Comparison of ENCODE assay signal across 8 mouse cellular contexts in the genomic region with DNA sequence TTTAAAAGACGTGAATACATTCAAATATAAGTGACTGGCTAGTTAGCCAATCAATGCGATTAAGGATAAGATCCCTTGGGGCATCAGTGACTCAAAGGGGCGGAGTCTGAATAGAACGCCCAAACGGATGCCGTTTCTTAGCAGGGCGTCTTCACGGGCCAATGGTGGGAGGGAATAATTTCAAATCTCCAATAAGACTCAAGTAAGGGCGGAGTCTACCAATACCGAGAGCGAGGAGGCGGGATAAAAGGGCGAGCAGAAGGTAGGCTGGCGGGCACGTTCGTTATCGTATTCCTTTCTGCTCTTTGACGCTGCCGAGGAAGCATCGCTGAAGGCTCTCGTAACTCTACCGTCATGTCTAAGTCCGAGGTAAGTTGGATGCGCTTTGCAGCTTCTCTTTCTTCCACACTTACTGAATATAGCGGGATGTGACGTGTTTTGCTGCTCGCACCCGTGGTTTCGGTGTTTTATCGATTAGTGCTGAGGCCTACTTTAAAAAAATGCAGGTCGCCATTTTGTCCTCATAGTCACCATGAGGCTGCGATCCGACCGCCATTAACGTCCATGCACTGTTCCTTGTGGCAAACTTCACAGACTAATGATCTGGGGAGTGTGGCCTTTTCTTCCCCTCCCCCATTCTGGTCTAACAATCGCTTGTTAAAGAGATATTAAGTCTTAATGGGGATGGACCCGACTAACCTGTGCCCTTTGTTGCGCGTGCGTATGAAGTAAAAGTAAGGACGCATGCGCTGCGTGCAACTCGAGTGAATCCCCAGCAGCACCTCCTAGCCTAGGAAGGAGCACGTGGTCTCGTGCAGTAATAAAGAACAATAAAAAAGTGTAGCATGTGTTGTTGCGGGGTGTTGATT. TPM values are rescaled to one million over a fixed set of nuclear protein-coding genes. Genes with fewer than 3 reads are reported as not detected.
A peak's percentile ranks its signal among the peaks of the same experiment; 100 is the strongest.
DNase-seq lines count a peak whose midpoint lies in the region; ATAC-seq and TF ChIP-seq lines count a peak whose summit lies in the region.

A gene (plus strand): TSS at position 273 of the 869 bp plus-strand sequence.

- peak; percentile 60 for TF ChIP-seq POLR2A in olfactory bulb, adult 2 months (IDR thresholded peaks at IDR 0.05; ENCODE audit: insufficient read depth, low read depth, low read length)

- H3K36me3 ChIP-seq in G1E (replicated peaks), result peaks cover 56% of the 10 kb centered on the region
- H3K36me3 ChIP-seq in forebrain, embryonic 16.5 days (ENCODE audit: control insufficient read depth, insufficient read depth), result peaks cover 20% of the 10 kb centered on the region
- H3K36me3 ChIP-seq in lung, embryonic 14.5 days (ENCODE audit: insufficient read depth), result peaks cover 50% of the 10 kb centered on the region

- H3K27me3 ChIP-seq in G1E (ENCODE audit: insufficient read depth, low read length), result no peaks in the 10 kb centered on the region
- H3K27me3 ChIP-seq in forebrain, embryonic 16.5 days (replicated peaks; ENCODE audit: control insufficient read depth, insufficient read depth, low read length), result no peaks in the 10 kb centered on the region
- H3K27me3 ChIP-seq in lung, embryonic 14.5 days (ENCODE audit: insufficient read depth, low read length), result no peaks in the 10 kb centered on the region

- H3K4me2 ChIP-seq in forebrain, embryonic 16.5 days (ENCODE audit: low read length), result peak within 1 kb of the TSS; percentile 81
- peak within 1 kb of the TSS; percentile 82 for H3K4me2 ChIP-seq in lung, embryonic 14.5 days

- intact Hi-C loops in heart, postnatal 36 days (cut with DNase I), result loop anchor here (2.0 kb wide), 1 partner anchor 64 kb away; no protein-coding TSS in a partner anchor

- peaks cover 33% of the 10 kb centered on the region for H3K4me1 ChIP-seq in G1E (ENCODE audit: insufficient read depth, low read depth, low read length)
- H3K4me1 ChIP-seq in forebrain, embryonic 16.5 days (replicated peaks; ENCODE audit: control insufficient read depth, insufficient read depth, low read length), result peaks cover 38% of the 10 kb centered on the region
- H3K4me1 ChIP-seq in lung, embryonic 14.5 days (ENCODE audit: insufficient read depth), result peaks cover 13% of the 10 kb centered on the region; the same call in 1 of the 2 replicates
- peaks cover 8% of the 10 kb centered on the region for H3K4me1 ChIP-seq in olfactory bulb, adult 2 months (ENCODE audit: control insufficient read depth, insufficient read depth, low read length)

- peak within 1 kb of the TSS; percentile 71 for H3K9ac ChIP-seq in forebrain, embryonic 16.5 days (replicated peaks; ENCODE audit: low read depth, low read length)
- peak within 1 kb of the TSS; percentile 80 for H3K9ac ChIP-seq in lung, embryonic 14.5 days

- DNase-seq in G1E (ENCODE audit: low spot score), result peak; percentile 63
- DNase-seq in cerebellum, adult 18-20 months, result peak; percentile 89 to 97
- DNase-seq in heart, postnatal 36 days, result peak; percentile 86 to 91
- DNase-seq in layer of hippocampus, adult 2 months (ENCODE audit: low spot score in 2 of 2), result peak; percentile 87 to 97
- DNase-seq in lung, embryonic 14.5 days, result peak; percentile 99
- peak; percentile 98 for DNase-seq in thymus, postnatal 0 days (ENCODE audit: low spot score)

- under 1% methylated on average over 47 of the region's 47 CpGs for WGBS in forebrain, embryonic 16.5 days
- WGBS in lung, embryonic 14.5 days, result under 1% methylated on average over 47 of the region's 47 CpGs
- WGBS in olfactory bulb, adult 2 months, result under 1% methylated on average over 47 of the region's 47 CpGs

- H3K4me3 ChIP-seq in G1E (ENCODE audit: low read depth, low read length), result peak within 1 kb of the TSS; percentile 76
- peak within 1 kb of the TSS; percentile 72 for H3K4me3 ChIP-seq in forebrain, embryonic 16.5 days (replicated peaks; ENCODE audit: low read length)
- H3K4me3 ChIP-seq in layer of hippocampus, adult 2 months, result peak within 1 kb of the TSS; percentile 94
- H3K4me3 ChIP-seq in lung, embryonic 14.5 days (ENCODE audit: low read depth, low read length), result peak within 1 kb of the TSS; percentile 60
- peak within 1 kb of the TSS; percentile 73 for H3K4me3 ChIP-seq in olfactory bulb, adult 2 months (ENCODE audit: insufficient read depth, low read depth, low read length)

- ATAC-seq in G1E (ENCODE audit: extremely low read depth, insufficient number of reproducible peaks, low FRiP score, poor library complexity, severe bottlenecking), result peak; percentile 72
- ATAC-seq in forebrain, embryonic 16.5 days, result peak; percentile 93
- ATAC-seq in lung, embryonic 14.5 days (ENCODE audit: insufficient read depth), result peak; percentile 89

- no peaks in the 10 kb centered on the region for H3K9me3 ChIP-seq in G1E (replicated peaks)
- no peaks in the 10 kb centered on the region for H3K9me3 ChIP-seq in forebrain, embryonic 16.5 days (ENCODE audit: control insufficient read depth, low read length)
- no peaks in the 10 kb centered on the region for H3K9me3 ChIP-seq in lung, embryonic 14.5 days (ENCODE audit: low read depth, low read length)

- TF ChIP-seq CTCF in G1E (IDR thresholded peaks at IDR 0.05; ENCODE audit: low read depth, low read length), result no peak
- no peak for TF ChIP-seq CTCF in layer of hippocampus, adult 2 months (conservative IDR thresholded peaks at IDR 0.05)
- no peak for TF ChIP-seq CTCF in lung, embryonic 14.5 days (IDR thresholded peaks at IDR 0.05; ENCODE audit: low read depth)
- TF ChIP-seq CTCF in olfactory bulb, adult 2 months (IDR thresholded peaks at IDR 0.05; ENCODE audit: insufficient read depth, low read depth, low read length), result no peak

- H3K27ac ChIP-seq in forebrain, embryonic 16.5 days (ENCODE audit: low read length), result peak within 1 kb of the TSS; percentile 95
- H3K27ac ChIP-seq in layer of hippocampus, adult 2 months, result peak within 1 kb of the TSS; percentile 97
- peak within 1 kb of the TSS; percentile 93 for H3K27ac ChIP-seq in lung, embryonic 14.5 days (ENCODE audit: low read depth)
- H3K27ac ChIP-seq in olfactory bulb, adult 2 months (ENCODE audit: insufficient read depth, low read depth, low read length), result peak within 1 kb of the TSS; percentile 98

RNA-seq across cellular contexts. Expression of the gene that starts here (rescaled TPM):
- 379 and 391 TPM in 2 replicates for total RNA-seq in G1E (2014; fragmentation: Nextera tagmentation)
- total RNA-seq in G1E (2017), result 797 and 984 TPM in 2 replicates
- polyA plus RNA-seq in G1E (2012), result 143 and 212 TPM in 2 replicates
- 935 and 1,030 TPM in 2 replicates for polyA plus RNA-seq in forebrain, embryonic 16.5 days (2015; fragmentation: Nextera tagmentation; extraction: Ambion mirVana)
- total RNA-seq in heart, postnatal 36 days (2021), result 100 to 1,000 TPM; 140 to 154 TPM
- total RNA-seq in layer of hippocampus, adult 2 months (2021), result 100 to 1,000 TPM; 256 to 265 TPM
- 1,022 and 1,035 TPM in 2 replicates for polyA plus RNA-seq in lung, embryonic 14.5 days (2014; fragmentation: Nextera tagmentation; extraction: Ambion mirVana)
- 185 and 643 TPM in 2 replicates for polyA plus RNA-seq in olfactory bulb, adult 2 months (2012; ENCODE audit: insufficient read depth, insufficient read length, low replicate concordance, missing spikeins)
- polyA plus RNA-seq in thymus, postnatal 0 days (2015; fragmentation: Nextera tagmentation; extraction: Ambion mirVana), result 683 and 713 TPM in 2 replicates

Comparison
In these comparisons a context has a peak if more than half of its experiments do, and no peak if none do; other contexts are left out.
1. Peak in every context shown above with its lines: DNase-seq, ATAC-seq, H3K4me3 ChIP-seq and H3K27ac ChIP-seq.